Mouse (Mus musculus): ENCODE measurements around the gene Usp35. TPM values are rescaled to one million over a fixed set of nuclear protein-coding genes. Genes with fewer than 3 reads are reported as not detected.

Gene Usp35
- 9.1 and 9.6 TPM in 2 replicates for polyA plus RNA-seq (2011; ENCODE audit: insufficient read depth, insufficient read length, low read depth, missing spikeins)

- peak within 1 kb of the TSS; percentile 57 for H3K9ac ChIP-seq (ENCODE audit: low read depth, poor library complexity, severe bottlenecking)
- peak within 1 kb of the TSS; percentile 99 for H3K4me3 ChIP-seq (ENCODE audit: low read depth, low read length)
- H3K36me3 ChIP-seq (ENCODE audit: control insufficient read depth, insufficient read depth, low read length, poor library complexity, severe bottlenecking), result no peaks in the 10 kb centered on the region
- peaks cover 5% of the 10 kb centered on the region for H3K4me1 ChIP-seq (ENCODE audit: control insufficient read depth, insufficient read depth, low read length)
- H3K9me3 ChIP-seq (replicated peaks; ENCODE audit: control insufficient read depth, insufficient read depth, low read length, poor library complexity, severe bottlenecking), result no peaks in the 10 kb centered on the region
- no peaks in the 10 kb centered on the region for H3K27me3 ChIP-seq (ENCODE audit: control insufficient read depth, insufficient read depth, low read length, poor library complexity, severe bottlenecking)
- TF ChIP-seq POLR2A (IDR thresholded peaks at IDR 0.05; ENCODE audit: insufficient read depth, low read length) (peak; percentile 21), EP300 (IDR thresholded peaks at IDR 0.05; ENCODE audit: insufficient read depth, low read depth, low read length) (no peak), CTCF (IDR thresholded peaks at IDR 0.05; ENCODE audit: low read depth, low read length) (no peak)
- no peak within 1 kb of the TSS for H3K27ac ChIP-seq (ENCODE audit: insufficient read depth, low read length)
Measured at GRCm38 (mm10) chr7:97331726-97332666, at the start of gene Usp35, which contains the start of gene Kctd21. Gene Usp35, minus strand, starts transcription at chr7:97332020. Gene Kctd21, plus strand, starts transcription at chr7:97332327.

- no peak overlapping the region for H3K27ac ChIP-seq (ENCODE audit: insufficient read depth, low read length)
- no peak overlapping the region for H3K9ac ChIP-seq (ENCODE audit: low read depth, poor library complexity, severe bottlenecking)
- H3K36me3 ChIP-seq (ENCODE audit: control insufficient read depth, insufficient read depth, low read length, poor library complexity, severe bottlenecking), result peaks cover 58% of the 10 kb centered on the region
- H3K9me3 ChIP-seq (replicated peaks; ENCODE audit: control insufficient read depth, insufficient read depth, low read length, poor library complexity, severe bottlenecking), result no peaks in the 10 kb centered on the region
- no peak overlapping the region for H3K4me3 ChIP-seq (ENCODE audit: low read depth, low read length)
- H3K27me3 ChIP-seq (ENCODE audit: control insufficient read depth, insufficient read depth, low read length, poor library complexity, severe bottlenecking), result no peaks in the 10 kb centered on the region
- no peaks in the 10 kb centered on the region for H3K4me1 ChIP-seq (ENCODE audit: control insufficient read depth, insufficient read depth, low read length)
- TF ChIP-seq EP300 (IDR thresholded peaks at IDR 0.05; ENCODE audit: insufficient read depth, low read depth, low read length) (no peak), POLR2A (IDR thresholded peaks at IDR 0.05; ENCODE audit: insufficient read depth, low read length) (no peak)
Measured at GRCm38 (mm10) chr7:97380500-97381123, 48.8 kb upstream of the Usp35 start.

GRCm38 (mm10) chr7:97379304-97379703 is 47.5 kb upstream of the Usp35 start:
- H3K36me3 ChIP-seq (ENCODE audit: control insufficient read depth, insufficient read depth, low read length, poor library complexity, severe bottlenecking), result peaks cover 62% of the 10 kb centered on the region

GRCm38 (mm10) chr7:97375906-97376305 is 44.1 kb upstream of the Usp35 start:
- no peaks in the 10 kb centered on the region for H3K9me3 ChIP-seq (replicated peaks; ENCODE audit: control insufficient read depth, insufficient read depth, low read length, poor library complexity, severe bottlenecking)
- TF ChIP-seq POLR2A (IDR thresholded peaks at IDR 0.05; ENCODE audit: insufficient read depth, low read length) (no peak), EP300 (IDR thresholded peaks at IDR 0.05; ENCODE audit: insufficient read depth, low read depth, low read length) (no peak), CTCF (IDR thresholded peaks at IDR 0.05; ENCODE audit: low read depth, low read length) (no peak)
- H3K4me3 ChIP-seq (ENCODE audit: low read depth, low read length), result no peak overlapping the region
- H3K27ac ChIP-seq (ENCODE audit: insufficient read depth, low read length), result no peak overlapping the region
- peaks cover 41% of the 10 kb centered on the region for H3K36me3 ChIP-seq (ENCODE audit: control insufficient read depth, insufficient read depth, low read length, poor library complexity, severe bottlenecking)
- H3K27me3 ChIP-seq (ENCODE audit: control insufficient read depth, insufficient read depth, low read length, poor library complexity, severe bottlenecking), result no peaks in the 10 kb centered on the region
- H3K4me1 ChIP-seq (ENCODE audit: control insufficient read depth, insufficient read depth, low read length), result no peaks in the 10 kb centered on the region
- no peak overlapping the region for H3K9ac ChIP-seq (ENCODE audit: low read depth, poor library complexity, severe bottlenecking)

More at GRCm38 (mm10) chr7:97379304-97379703, 47.5 kb upstream of the Usp35 start:
- no peaks in the 10 kb centered on the region for H3K4me1 ChIP-seq (ENCODE audit: control insufficient read depth, insufficient read depth, low read length)
- no peak overlapping the region for H3K9ac ChIP-seq (ENCODE audit: low read depth, poor library complexity, severe bottlenecking)
- H3K27me3 ChIP-seq (ENCODE audit: control insufficient read depth, insufficient read depth, low read length, poor library complexity, severe bottlenecking), result no peaks in the 10 kb centered on the region
- TF ChIP-seq CTCF (IDR thresholded peaks at IDR 0.05; ENCODE audit: low read depth, low read length) (no peak), EP300 (IDR thresholded peaks at IDR 0.05; ENCODE audit: insufficient read depth, low read depth, low read length) (no peak), POLR2A (IDR thresholded peaks at IDR 0.05; ENCODE audit: insufficient read depth, low read length) (no peak)
- no peak overlapping the region for H3K27ac ChIP-seq (ENCODE audit: insufficient read depth, low read length)
- no peaks in the 10 kb centered on the region for H3K9me3 ChIP-seq (replicated peaks; ENCODE audit: control insufficient read depth, insufficient read depth, low read length, poor library complexity, severe bottlenecking)
- H3K4me3 ChIP-seq (ENCODE audit: low read depth, low read length), result no peak overlapping the region

- Histone ChIP-seq H3K4me3 (ENCODE audit: low read depth, low read length) (no peak overlapping the region), H3K27ac (ENCODE audit: insufficient read depth, low read length) (no peak overlapping the region), H3K36me3 (ENCODE audit: control insufficient read depth, insufficient read depth, low read length, poor library complexity, severe bottlenecking) (peaks cover 36% of the 10 kb centered on the region), H3K4me1 (ENCODE audit: control insufficient read depth, insufficient read depth, low read length) (no peaks in the 10 kb centered on the region), H3K9ac (ENCODE audit: low read depth, poor library complexity, severe bottlenecking) (no peak overlapping the region), H3K27me3 (ENCODE audit: control insufficient read depth, insufficient read depth, low read length, poor library complexity, severe bottlenecking) (no peaks in the 10 kb centered on the region), H3K9me3 (replicated peaks; ENCODE audit: control insufficient read depth, insufficient read depth, low read length, poor library complexity, severe bottlenecking) (no peaks in the 10 kb centered on the region)
- no peak for TF ChIP-seq POLR2A (IDR thresholded peaks at IDR 0.05; ENCODE audit: insufficient read depth, low read length)
- TF ChIP-seq CTCF (IDR thresholded peaks at IDR 0.05; ENCODE audit: low read depth, low read length), result no peak
- no peak for TF ChIP-seq EP300 (IDR thresholded peaks at IDR 0.05; ENCODE audit: insufficient read depth, low read depth, low read length)
Measured at GRCm38 (mm10) chr7:97375101-97375500, 43.3 kb upstream of the Usp35 start.
